Mouse (Mus musculus): ENCODE data around the gene St8sia4.

St8sia4 gene

DNA sequence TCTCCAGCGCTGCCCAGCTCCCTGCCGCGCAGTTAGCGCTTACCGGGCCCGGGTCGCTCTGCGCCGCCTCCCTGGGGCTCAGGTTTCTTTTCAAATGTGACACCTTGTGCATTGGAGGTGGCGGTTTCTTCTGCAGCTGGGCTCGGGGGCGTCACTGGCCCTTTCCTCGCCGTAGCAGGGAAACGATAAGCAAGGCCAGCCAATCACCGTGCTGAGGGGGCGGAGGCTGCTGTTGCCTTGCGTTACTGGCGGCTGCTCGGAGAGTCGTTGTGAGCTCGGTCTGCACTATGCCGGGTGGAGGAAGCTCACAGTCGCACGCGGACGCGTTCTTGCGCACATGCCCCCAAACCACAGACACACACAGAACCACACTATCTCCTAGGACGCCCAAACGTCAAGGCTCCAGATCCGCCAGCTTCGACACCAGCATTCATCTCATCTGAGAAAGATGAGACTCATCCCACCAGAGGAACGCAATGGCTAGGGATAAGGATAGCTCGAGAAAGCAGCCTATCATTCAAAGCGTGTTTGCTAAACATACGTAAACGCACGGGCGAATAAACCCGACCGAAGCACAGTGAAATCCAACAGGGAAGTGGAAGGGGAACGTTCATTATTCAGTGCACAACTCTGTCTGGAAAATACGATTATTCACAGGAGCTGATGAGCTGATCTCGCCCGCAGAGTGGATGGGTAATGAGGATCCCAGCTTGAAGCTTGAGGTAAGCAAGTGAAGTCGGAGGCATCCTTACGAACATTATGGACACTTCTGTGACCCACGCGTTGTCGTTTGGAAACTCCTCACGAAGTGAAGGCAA, at the start of gene St8sia4:
TSS of gene St8sia4 (minus strand) at position 137 of the 818 bp plus-strand sequence.
- CTCF ChIA-PET: interaction anchor here (1.2 kb wide), 1 partner anchor 12 kb away, joined by 10 read pairs; no protein-coding TSS in a partner anchor

DNA sequence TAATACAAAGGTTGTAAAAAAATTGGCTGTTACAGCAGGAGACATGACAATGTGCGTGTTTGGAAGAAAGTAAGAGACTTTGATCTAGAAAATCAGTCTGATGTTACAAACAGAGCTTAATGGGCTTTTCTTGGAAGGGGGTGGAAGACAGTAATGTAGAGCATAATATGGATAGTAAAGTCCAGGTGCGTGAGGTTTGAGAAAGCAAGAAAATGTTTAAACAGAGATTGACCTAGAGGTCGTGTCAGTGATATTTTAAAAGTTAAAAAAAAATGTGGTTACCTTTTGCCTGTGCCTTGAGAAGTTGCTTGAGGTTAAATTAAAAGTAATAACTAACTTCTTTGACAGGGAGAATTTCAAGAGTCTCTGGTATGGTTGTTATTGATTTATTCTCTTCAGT, 41.8 kb upstream of the St8sia4 start:
- CTCF ChIA-PET: no interaction called here

DNA sequence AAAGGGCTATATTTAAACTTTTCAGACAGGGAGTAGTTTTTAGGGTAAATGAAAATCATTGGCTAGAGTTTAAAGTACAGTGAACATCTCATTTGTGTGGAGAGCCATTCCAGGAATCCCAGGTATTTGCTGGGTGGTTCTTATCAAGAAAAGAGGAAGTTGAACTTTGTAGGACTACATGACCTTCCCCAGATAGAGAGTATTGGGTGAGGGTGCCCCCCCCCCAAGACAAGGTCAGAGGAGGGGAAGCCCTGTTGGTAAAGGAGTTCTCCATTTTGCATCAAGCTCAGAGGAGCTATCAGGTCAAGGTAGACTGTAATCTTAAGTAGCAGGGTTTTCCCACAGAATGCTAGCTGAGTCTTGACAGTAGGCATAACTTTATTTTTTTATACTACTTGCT, 32.5 kb upstream of the St8sia4 start:
- CTCF ChIA-PET: no interaction called here

DNA sequence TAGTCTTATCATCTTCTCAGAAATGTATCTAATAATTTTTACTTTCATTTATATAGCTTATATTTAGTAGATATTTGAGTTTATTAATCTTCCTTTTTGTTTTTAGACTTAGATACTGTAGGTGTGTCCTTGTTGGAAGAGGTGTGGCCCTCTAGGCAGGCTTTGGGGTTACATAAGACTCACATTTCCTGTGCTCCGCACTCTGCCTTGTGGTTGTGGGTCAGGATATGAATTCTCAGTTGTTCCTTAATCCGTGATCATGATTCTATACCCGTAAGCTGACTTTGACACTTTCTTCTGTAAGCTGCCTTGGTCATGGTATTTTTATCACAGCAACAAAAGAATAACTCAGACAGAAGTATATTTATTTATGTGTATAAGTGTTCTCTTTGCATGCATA, 6.7 kb upstream of the St8sia4 start:
- CTCF ChIA-PET: no interaction called here

DNA sequence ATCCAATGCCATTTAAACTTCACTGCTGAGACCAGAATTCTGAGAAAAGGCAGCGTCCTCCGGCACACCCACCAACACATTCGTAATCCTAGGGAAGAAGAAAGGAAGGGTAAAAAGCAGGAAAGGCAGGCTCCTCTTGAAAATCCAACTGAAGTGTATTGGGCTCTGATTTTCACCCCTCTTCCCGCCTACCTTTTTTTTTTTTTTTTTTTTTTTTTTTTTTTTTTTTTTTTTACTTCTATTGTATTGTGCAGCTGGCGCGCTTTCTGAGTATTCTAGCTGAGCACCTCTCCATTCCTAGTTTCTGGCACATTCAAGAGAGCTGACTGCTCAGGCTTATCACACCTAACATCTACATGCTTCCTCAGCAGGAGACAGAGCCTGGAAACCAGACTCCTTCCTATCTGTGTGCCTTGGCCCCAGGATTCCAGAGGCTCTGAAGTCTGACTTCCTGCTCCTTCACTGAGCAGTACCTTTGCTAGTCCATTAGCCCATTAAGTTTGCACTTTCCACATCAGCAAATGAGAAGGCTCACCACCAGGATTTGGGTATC, 958 bp upstream of the St8sia4 start:
- CTCF ChIA-PET: interaction anchor here (0.7 to 1.2 kb wide), 2 partner anchors 13 to 662 kb away, joined by 3 to 10 read pairs; no protein-coding TSS in a partner anchor

DNA sequence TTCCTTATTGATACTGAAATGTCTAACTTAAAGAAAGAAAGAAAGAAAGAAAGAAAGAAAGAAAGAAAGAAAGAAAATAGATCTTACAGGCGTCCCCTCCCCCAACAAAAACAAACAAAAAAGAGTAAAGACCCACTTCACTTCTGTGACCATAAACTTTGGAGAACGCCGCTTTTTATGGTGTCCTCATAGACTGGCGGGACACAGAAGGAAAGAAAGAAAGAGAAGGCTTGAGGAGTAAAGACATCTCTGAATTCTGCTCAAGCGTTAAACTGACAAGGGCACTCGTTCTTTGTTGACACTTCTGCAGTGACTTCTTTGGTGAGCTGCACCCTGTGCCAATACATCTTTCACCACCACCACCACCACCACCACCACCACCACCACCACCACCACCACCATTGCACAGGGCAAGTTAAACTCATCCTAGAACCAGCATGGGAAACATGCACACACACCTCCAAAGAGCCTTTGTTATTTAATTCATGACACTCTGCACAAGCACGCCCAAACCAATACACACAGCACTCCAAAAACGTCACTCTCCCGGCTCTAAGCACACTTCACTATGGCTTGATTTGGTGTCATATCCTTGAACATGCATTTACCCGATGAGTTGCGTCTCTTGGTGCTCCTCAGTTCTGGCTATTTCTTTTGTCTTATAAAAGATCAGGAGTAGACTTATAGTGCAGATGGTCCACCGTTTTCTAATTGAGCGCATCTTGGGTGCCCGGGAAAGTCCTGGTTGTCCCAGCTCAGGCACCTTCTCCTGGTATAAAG, 640 bp downstream of the St8sia4 start:
- CTCF ChIA-PET: interaction anchor here (0.6 kb wide), 1 partner anchor 191 kb away, joined by 8 read pairs; no protein-coding TSS in a partner anchor

DNA sequence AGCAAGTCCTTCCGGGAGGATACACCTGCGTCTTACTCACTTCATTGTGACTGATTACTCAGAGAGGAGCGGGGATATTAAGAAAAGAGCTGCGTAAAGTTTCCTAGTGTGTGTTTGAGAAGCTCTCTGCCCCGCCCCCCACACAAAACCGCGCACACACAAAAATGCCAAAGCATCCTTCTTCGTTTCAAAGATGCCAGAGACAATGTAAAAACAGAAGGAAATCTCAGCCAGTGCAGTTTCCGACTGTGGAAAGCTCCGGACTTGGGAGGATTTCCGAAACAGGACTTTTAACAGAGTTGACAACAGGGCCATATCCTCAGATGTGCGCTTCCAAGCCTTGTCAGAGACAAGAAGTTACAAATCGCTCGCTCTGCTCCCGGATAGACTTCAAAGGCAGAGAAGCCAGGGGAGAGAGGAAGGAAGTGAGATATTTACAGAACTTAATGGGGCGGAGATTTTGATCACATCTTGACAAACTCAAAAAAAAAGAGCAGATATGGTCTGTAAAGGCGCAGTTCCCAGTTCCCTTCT, 1.4 kb downstream of the St8sia4 start:
- CTCF ChIA-PET: interaction anchor here (0.6 kb wide), 1 partner anchor 190 kb away, joined by 8 read pairs; no protein-coding TSS in a partner anchor

DNA sequence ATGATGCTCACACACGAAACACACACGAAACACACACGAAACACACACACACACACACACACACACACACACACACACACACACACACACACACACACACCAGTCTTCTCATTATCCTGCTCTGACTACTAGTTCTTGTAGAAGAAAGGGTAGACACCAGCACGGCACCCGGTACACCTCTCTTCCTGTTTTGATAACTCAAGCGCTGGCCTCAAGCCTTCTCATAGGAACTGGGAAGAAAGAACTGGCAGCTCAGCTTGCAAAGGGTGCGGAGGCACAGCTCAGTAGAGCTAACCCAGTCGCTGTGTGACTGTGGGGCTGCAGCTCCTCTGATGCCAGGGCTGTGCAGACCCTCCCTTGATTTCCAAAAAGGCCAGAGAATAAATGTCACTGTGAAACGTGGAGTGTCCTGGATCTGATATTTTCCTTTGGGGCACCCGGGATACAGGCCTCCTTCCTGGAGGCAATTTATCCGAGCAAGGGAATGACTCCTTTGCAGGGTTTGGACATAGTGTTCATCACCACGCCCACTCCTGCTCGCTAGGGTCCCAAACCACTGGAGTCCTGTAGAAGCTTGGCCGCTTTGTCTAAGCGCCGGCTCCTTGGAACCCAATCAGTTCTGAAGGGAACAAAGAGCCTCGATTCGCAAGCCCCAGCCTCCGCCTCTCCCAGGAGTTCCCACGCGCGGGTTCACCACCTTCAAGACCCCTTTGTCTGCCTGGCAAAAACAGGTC, 2.2 kb downstream of the St8sia4 start:
- CTCF ChIA-PET: interaction anchor here (0.7 to 1.0 kb wide), 5 partner anchors 10 to 1313 kb away, joined by 3 to 8 read pairs (median 4); no protein-coding TSS in a partner anchor

DNA sequence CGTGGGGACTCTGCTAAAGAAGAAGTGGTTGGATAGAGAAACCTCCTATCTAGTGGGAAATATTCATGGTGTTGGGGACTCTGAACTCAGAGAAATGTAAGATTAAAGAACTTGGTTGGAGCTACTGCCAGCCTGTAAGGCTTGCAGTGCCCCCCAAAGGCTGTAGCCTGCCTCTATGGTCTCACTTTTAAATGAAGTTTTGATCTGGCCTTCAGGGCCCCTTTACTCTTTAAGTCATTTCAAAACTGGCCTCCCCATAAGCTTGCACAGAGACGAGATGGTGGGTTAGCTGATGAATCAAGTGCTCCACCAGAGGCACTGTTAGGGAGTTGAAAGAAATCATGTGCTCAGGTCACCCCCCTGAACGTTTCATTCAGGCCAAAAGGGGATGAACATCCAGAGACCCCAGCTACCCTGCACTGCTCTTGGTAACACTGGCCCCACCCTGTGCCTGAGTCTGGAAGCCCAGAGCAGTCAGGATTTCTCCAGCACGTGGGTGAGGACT, 3.0 kb downstream of the St8sia4 start:
- CTCF ChIA-PET: interaction anchor here (0.7 to 1.0 kb wide), 5 partner anchors 9 to 1312 kb away, joined by 3 to 8 read pairs (median 4); no protein-coding TSS in a partner anchor

DNA sequence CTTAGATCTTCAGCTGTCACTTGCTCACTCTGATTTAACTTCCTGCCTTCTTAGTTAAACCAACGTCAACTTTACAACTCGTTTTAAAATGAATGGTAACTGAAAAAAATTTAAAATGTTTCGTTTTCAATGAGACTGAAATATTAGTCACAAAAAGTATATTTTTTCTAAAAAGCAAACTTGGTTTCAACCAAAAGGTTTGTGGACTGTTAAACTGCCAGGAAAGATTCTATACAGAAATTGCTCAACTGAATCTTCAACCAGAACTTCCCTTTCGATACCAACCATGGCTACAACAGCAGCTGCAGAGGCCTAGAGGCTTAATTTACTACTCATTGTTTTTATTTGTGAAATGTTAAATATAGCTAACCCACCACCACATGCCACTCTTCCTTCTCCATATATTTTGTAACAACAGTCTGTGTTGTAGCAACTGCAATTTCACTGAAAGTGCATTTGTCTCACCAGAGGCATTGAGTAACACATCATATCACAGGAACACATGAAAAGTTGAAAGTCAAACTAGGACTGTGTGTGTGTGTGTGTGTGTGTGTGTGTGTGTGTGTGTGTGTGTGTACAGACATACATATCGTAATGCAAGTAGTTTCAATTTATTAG, 10.2 kb downstream of the St8sia4 start:
- CTCF ChIA-PET: no interaction called here

DNA sequence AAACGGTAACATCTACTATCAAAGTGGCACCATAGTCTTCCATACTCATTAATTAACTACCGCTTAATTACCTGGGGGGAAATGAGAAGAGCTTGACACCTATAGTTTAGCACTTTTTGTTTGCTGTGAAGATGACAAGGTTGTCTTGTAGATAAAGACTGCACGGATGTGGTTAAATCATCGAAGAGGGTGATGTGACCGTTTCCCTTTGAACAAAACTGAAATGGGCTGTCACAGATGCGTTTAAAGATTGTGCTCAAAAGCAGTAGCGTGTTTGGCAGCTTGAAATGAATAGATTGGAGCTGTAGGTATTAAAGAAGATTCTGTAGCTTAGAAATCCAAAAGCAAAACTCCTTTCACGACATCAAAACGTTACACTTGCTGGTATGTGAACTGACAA, 11.8 kb downstream of the St8sia4 start:
- CTCF ChIA-PET: interaction anchor here (0.6 to 2.2 kb wide), 2 partner anchors 12 to 210 kb away, joined by 5 to 10 read pairs; partner anchors contain the start of gene St8sia4

DNA sequence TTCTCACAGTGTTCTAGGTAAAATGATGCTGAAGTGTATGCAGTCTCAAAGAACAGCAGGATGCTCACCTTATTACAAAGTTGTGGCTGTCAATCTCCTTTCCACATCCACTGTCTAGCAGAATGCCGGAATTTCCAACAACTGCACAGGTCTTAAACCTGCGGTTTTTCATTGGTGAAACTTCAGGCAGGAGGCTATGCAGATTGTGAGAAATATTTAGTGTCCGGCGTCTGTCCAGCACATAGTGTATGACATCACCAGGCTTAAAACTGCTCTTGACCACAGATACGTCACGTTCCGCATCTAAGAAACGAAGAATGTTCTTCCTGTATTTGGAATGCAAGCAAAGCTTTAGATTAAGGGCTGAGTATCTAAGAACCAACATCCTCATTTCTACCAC, 13.9 kb downstream of the St8sia4 start:
- CTCF ChIA-PET: no interaction called here

DNA sequence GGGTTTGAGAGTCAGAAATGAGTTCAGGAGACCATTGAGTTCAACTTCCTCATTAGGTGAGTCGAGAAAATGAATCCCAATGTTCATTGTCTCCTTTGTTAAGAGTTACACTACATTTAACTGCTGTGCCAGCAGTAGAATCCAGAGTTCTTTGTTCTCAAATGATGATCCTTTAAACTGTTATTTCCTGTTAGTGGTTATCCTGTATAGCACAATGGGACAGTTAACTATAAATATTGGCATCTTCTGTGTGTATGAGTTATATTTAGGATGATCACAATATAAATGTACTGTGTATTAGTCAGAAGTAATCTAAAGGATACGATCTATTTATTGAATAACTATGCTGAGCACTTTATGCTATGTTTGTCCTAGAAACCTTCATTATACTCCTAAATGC, 23.1 kb downstream of the St8sia4 start:
- CTCF ChIA-PET: no interaction called here

DNA sequence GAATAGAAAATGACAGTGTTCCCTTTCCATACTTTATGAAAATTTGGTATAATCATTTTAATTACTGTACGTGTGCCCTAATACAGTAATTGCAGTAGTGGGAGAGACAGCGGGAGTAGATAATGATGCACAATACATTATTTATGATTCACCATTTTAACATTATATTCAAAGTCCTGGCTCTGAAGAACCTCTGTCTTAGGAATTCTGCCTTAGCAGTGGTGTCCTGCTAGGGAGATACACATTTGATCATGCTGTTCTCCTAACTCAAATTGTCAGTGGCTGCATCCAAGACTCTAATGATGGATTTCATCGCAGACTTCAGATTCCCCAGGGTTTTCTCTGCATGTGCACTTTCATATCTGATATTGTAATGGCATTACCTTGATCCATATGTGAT, 28.4 kb downstream of the St8sia4 start:
- CTCF ChIA-PET: no interaction called here

DNA sequence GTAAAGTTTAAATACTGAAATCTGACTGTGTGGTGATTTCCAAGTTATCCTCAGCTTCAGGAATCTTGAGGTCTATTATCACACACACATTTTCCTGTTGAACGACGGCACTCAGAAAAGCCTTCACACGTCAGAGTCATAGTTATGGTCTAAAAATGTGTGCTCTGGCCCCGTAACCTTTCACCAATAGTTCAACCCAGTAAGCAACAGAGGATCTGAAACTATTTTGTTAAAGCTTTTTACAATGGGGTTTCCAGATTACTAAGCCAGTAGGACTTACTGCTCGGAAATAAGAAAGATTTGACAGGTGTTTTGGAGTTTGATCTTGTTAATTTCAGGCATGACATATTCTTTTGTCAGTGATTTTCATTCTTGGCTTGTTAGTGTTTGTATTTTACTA, 43.0 kb downstream of the St8sia4 start:
- CTCF ChIA-PET: interaction anchor here (0.5 kb wide), 1 partner anchor 13 kb away, joined by 3 read pairs; no protein-coding TSS in a partner anchor

DNA sequence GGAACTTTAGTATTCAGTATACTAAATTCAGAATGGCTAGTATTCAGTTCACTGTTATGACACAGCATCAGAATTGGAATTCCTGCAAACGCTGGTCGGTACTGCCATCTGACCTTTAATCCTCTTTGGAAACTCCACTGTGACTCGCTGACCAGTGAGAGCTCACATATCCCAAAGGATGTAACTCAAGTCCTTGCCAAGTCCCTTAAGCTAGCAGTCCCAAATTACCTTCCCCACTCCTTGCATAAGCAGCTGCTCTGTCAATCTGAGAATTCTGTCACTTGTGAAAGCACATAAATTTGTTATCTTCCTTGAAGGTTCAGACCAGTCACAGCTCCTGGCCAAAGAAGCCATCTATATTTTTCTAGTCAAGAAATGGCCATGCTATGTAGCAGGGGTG, 48.7 kb downstream of the St8sia4 start:
- CTCF ChIA-PET: no interaction called here

DNA sequence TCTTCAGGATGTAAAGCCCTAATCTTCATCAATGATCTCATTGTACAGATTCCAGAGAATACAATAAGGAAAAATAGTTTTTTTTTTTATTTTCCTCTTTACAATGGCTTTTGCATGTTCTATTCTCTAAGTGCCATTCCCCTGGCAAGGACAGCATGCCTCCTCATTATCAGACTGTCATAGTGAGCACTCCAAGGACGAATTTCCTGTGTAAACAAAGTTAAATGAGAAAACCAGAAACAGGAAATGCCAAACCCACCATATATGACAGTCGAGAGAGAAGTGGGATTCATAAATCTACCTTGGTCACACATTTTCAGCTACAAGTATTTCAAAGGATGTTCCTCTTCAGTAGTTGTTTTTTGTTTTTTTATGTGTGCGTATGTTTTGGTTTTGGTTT, 49.2 kb downstream of the St8sia4 start:
- CTCF ChIA-PET: interaction anchor here (0.7 kb wide), 1 partner anchor 144 kb away, joined by 3 read pairs; no protein-coding TSS in a partner anchor

DNA sequence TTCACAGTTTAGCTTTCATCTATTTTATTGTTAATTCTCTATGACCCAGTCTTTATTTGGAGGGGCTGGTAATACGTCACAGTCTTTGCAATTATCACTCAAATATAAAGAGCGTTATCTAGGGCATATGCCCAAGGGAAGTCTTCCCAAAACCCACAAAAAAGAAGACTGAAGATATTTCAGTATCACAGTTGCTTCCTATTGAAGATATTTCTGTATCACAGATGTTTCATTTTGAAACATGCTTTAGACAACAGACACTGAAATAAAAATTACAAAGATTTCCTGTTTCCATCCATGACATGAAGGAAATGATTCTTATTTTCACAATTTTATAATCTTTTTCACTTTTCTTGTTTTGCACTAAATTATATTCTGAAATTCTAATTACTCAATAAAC, 57.4 kb downstream of the St8sia4 start:
- CTCF ChIA-PET: no interaction called here

DNA sequence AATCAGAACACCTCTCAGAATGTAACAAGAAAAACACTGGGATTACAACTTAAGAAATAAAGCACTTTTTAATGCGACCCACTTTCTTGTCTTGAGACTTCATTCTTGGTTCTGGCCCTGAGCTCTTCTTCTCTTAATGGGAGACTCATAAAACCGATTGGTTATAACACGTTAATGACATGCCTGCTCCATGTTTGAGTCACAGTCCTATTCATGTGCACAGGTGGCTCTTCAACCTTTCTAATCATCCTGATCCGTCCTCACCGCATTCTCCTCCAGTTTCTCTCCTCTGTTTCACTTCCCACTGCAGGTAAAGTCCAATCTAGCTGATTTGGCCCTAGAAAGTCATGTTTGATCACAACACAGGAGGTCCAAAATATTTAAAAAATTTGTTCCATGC, 58.3 kb downstream of the St8sia4 start:
- CTCF ChIA-PET: no interaction called here

DNA sequence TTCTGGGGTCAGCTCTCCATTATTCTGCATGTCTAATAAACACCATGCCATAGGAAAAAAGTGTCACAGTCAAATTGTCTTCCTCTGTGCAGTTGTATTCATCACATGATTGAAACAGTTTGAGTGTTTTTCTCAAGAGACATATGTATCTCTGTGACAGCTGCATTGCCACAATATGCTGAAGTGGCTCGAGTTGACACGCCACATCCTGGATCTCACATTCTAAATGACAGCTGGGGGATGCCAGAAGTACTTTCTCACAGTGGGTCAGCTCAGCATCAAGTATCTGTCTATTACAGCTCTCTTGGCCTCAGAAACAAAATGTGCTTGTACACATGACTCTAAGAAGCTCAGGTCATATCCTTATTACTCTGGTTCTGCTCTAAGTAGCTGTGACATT, 61.9 kb downstream of the St8sia4 start:
- CTCF ChIA-PET: interaction anchor here (0.6 to 1.1 kb wide), 3 partner anchors 10 to 1776 kb away, joined by 3 read pairs; no protein-coding TSS in a partner anchor

Data from spleen, embryonic (tissue).